Mouse (Mus musculus): ENCODE measurements at regions not wholly inside any gene's neighbourhood (a gene's known extent, or its start where the extent isn't known, plus 50 kb on each side); places are given as distances from the start of the nearest gene placed in this dataset.
A peak's percentile ranks its signal among the peaks of the same experiment; 100 is the strongest.

DNA sequence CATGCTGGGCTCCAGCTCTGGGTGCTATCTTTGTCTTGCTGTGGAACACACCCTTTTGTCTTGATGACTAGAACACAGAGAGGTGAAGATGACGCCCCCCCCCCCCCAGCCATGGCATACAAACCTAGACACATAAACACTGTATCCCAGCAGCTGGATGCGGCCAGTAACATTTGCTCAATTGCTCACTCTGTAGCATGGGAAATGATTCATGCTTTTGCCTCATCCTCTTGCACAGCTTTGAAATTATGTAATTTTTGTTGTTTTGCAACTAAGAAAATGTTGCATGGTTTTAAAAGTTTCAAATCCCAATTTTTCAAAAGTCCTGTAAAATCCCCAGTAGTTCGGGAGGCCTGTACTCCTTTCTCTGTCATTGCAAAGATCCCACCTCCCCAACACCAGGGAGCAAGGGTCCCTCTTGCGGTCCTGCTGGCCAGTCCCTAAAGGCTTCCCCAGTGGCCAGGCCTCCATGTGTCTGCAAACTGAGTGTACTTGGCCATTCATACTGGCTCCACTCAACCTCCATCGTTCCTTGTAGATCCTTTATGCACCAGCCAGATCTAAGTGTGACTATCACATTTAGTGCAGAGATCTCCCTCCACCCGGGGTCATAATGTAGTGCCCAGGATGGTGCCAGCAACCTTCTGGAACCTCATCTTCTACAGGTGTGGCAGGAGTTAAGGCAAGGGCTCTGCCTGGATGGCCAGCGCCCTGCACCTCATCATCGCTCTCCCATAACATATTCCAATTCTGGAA lies 123.3 kb upstream of the Spdye4c start:
- no peak for TF ChIP-seq CTCF (IDR thresholded peaks at IDR 0.05; ENCODE audit: low read depth)
- TF ChIP-seq EP300 (IDR thresholded peaks at IDR 0.05; ENCODE audit: low read depth): no peak
- Histone ChIP-seq H3K9ac (replicated peaks) (no peak overlapping the region), H3K4me1 (replicated peaks; ENCODE audit: control insufficient read depth in 2 of 2, insufficient read depth in 2 of 2, low read length in 1 of 2) (no peaks in the 10 kb centered on the region; a peak in 1 of 4 replicates), H3K27me3 (ENCODE audit: control insufficient read depth, insufficient read depth, low read length) (no peaks in the 10 kb centered on the region), H3K4me3 (ENCODE audit: insufficient read depth in 1 of 2, low read depth in 2 of 2, low read length in 2 of 2) (no peak overlapping the region), H3K36me3 (replicated peaks; ENCODE audit: control insufficient read depth, insufficient read depth, low read depth) (no peaks in the 10 kb centered on the region), H3K9me3 (ENCODE audit: control insufficient read depth, low read length) (no peaks in the 10 kb centered on the region), H3K27ac (no peak overlapping the region), H3K4me2 (ENCODE audit: low read depth) (no peak overlapping the region)
- DNase-seq (ENCODE audit: low read depth in 3 of 3, low spot score in 3 of 3) (peak in 1 of 3 experiments; percentile 14), ATAC-seq (ENCODE audit: insufficient read depth) (no peak)
- WGBS (ENCODE audit: insufficient replicate concordance): 69% methylated on average over 8 of the region's 8 CpGs

DNA sequence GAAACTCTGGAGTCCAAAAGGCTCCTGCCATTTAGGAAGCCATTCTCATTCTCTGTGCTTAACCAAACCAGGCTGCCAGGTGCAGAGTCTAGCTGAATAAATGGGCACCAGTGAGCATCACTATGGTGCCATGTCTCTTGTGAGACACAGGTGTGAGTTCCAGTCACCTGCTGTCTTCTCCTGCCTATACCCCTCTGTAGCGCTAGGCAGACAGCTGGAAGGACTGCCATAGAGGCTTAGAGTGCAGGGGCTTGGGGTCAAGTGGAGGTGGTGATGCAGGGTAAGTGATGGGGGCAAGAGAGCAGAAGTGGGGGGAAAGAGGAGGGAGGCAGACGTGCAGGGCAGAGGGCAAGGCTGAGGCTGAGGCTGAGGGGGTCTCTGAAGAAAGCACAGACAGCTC lies 122.7 kb upstream of the Spdye4c start:
- ATAC-seq (ENCODE audit: insufficient read depth) (no peak), DNase-seq (ENCODE audit: low read depth in 3 of 3, low spot score in 3 of 3) (no peak)
- Histone ChIP-seq H3K27ac (no peak overlapping the region), H3K4me2 (ENCODE audit: low read depth) (no peak overlapping the region), H3K9me3 (ENCODE audit: control insufficient read depth, low read length) (no peaks in the 10 kb centered on the region), H3K36me3 (replicated peaks; ENCODE audit: control insufficient read depth, insufficient read depth, low read depth) (no peaks in the 10 kb centered on the region), H3K4me1 (replicated peaks; ENCODE audit: control insufficient read depth in 2 of 2, insufficient read depth in 2 of 2, low read length in 1 of 2) (no peaks in the 10 kb centered on the region; a peak in 1 of 4 replicates), H3K27me3 (ENCODE audit: control insufficient read depth, insufficient read depth, low read length) (no peaks in the 10 kb centered on the region), H3K4me3 (ENCODE audit: insufficient read depth in 1 of 2, low read depth in 2 of 2, low read length in 2 of 2) (no peak overlapping the region), H3K9ac (replicated peaks) (no peak overlapping the region)
- 50% methylated on average over 2 of the region's 2 CpGs for WGBS (ENCODE audit: insufficient replicate concordance)
- TF ChIP-seq CTCF (IDR thresholded peaks at IDR 0.05; ENCODE audit: low read depth): no peak
- no peak for TF ChIP-seq EP300 (IDR thresholded peaks at IDR 0.05; ENCODE audit: low read depth)

DNA sequence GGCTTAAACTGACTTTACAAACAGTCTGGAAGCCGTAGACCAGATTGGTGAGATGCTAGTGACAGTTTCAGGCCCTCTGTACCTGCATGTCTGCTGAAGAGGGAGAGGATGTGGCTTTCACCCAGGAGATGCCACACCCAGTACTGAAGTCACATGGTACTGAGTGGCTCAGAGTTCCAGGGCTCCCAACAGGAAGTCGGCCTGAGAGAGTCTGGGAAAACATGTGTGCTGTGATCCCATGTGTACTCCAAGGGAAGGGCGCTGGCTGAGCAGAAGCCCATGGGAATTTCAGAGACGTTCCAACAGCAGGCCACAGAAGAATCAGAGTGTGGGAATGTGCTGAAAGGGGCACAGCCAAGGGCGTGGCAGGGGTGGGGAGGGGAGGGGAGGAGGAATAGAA lies 120.7 kb upstream of the Spdye4c start:
- no peaks in the 10 kb centered on the region for H3K36me3 ChIP-seq (replicated peaks; ENCODE audit: control insufficient read depth, insufficient read depth, low read depth)
- no peaks in the 10 kb centered on the region for H3K9me3 ChIP-seq (ENCODE audit: control insufficient read depth, low read length)
- H3K4me1 ChIP-seq (replicated peaks; ENCODE audit: control insufficient read depth in 2 of 2, insufficient read depth in 2 of 2, low read length in 1 of 2): no peaks in the 10 kb centered on the region; a peak in 1 of 4 replicates
- H3K27me3 ChIP-seq (ENCODE audit: control insufficient read depth, insufficient read depth, low read length): no peaks in the 10 kb centered on the region
- WGBS (ENCODE audit: insufficient replicate concordance): 35% methylated on average over 5 of the region's 5 CpGs
- no peak overlapping the region for H3K9ac ChIP-seq (replicated peaks)
- no peak overlapping the region for H3K27ac ChIP-seq
- TF ChIP-seq EP300 (IDR thresholded peaks at IDR 0.05; ENCODE audit: low read depth) (no peak), CTCF (IDR thresholded peaks at IDR 0.05; ENCODE audit: low read depth) (no peak)
- no peak overlapping the region for H3K4me3 ChIP-seq (ENCODE audit: insufficient read depth in 1 of 2, low read depth in 2 of 2, low read length in 2 of 2)
- no peak for DNase-seq (ENCODE audit: low read depth in 3 of 3, low spot score in 3 of 3)
- ATAC-seq (ENCODE audit: insufficient read depth): no peak
- H3K4me2 ChIP-seq (ENCODE audit: low read depth): no peak overlapping the region

DNA sequence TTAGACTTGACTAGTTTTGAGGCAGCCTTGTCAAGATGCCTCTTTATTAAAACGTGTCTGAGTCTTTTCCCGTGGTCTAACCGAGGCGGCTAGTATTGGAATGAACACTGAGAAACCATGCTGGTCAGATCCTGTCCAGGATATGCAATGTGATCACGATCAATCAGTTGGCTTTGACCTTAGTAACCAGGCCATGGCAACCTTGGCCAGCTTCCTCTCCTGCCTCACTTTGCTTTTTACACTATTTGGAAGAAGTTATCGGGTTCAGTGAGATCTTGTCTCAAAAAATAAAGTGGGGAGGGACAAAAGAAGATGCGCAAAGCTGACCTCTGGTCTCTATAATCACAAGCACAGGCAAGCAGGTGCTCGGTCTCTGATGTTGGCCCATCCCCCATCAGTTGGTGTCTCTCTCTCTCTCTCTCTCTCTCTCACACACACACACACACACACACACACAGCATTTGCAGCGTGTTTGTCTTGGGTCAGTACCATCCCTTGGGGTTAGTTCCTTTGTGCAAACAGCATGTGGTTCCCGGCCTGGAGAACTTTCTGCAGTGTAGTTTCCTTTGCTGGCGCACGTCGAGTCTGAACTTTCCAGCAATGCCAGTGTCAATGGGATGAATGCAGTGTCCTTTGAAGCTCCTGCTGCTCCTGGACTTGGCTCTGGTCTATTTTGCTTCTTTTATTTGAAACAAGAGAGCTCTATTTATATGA lies 117.6 kb upstream of the Spdye4c start:
- TF ChIP-seq CTCF (IDR thresholded peaks at IDR 0.05; ENCODE audit: low read depth): no peak
- no peak for TF ChIP-seq EP300 (IDR thresholded peaks at IDR 0.05; ENCODE audit: low read depth)
- H3K4me1 ChIP-seq (replicated peaks; ENCODE audit: control insufficient read depth in 2 of 2, insufficient read depth in 2 of 2, low read length in 1 of 2): no peaks in the 10 kb centered on the region
- H3K36me3 ChIP-seq (replicated peaks; ENCODE audit: control insufficient read depth, insufficient read depth, low read depth): no peaks in the 10 kb centered on the region
- H3K9me3 ChIP-seq (ENCODE audit: control insufficient read depth, low read length): no peaks in the 10 kb centered on the region
- no peak for ATAC-seq (ENCODE audit: insufficient read depth)
- WGBS (ENCODE audit: insufficient replicate concordance): 64% methylated on average over 13 of the region's 13 CpGs
- no peak overlapping the region for H3K4me3 ChIP-seq (ENCODE audit: insufficient read depth in 1 of 2, low read depth in 2 of 2, low read length in 2 of 2)
- no peaks in the 10 kb centered on the region for H3K27me3 ChIP-seq (ENCODE audit: control insufficient read depth, insufficient read depth, low read length)
- H3K27ac ChIP-seq: no peak overlapping the region
- no peak overlapping the region for H3K4me2 ChIP-seq (ENCODE audit: low read depth)
- no peak overlapping the region for H3K9ac ChIP-seq (replicated peaks)
- DNase-seq (ENCODE audit: low read depth in 3 of 3, low spot score in 3 of 3): no peak

DNA sequence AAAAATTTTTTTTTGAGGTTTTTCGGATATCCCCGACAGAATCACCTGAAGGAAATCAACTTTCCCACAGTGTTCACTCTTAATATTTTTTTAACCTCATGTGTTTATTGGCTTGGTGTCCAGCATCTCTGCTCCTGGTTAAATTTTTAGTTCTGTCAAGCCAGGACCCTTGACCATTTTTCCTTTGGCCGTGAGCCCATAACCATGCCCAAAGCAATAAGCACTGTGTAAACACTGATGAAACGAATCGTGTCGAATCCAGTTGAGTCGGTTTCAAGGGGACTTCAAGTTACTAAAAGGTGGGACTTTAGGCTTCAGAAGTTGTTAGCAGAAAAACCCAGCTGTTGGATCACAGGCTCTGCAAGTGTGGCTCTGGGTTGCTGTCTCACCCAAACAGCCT lies 117.0 kb upstream of the Spdye4c start:
- no peak for DNase-seq (ENCODE audit: low read depth in 3 of 3, low spot score in 3 of 3)
- ATAC-seq (ENCODE audit: insufficient read depth): no peak
- H3K9ac ChIP-seq (replicated peaks): no peak overlapping the region
- H3K4me2 ChIP-seq (ENCODE audit: low read depth): no peak overlapping the region
- H3K36me3 ChIP-seq (replicated peaks; ENCODE audit: control insufficient read depth, insufficient read depth, low read depth): no peaks in the 10 kb centered on the region
- H3K27ac ChIP-seq: no peak overlapping the region
- no peaks in the 10 kb centered on the region for H3K4me1 ChIP-seq (replicated peaks; ENCODE audit: control insufficient read depth in 2 of 2, insufficient read depth in 2 of 2, low read length in 1 of 2)
- TF ChIP-seq EP300 (IDR thresholded peaks at IDR 0.05; ENCODE audit: low read depth) (no peak), CTCF (IDR thresholded peaks at IDR 0.05; ENCODE audit: low read depth) (no peak)
- H3K9me3 ChIP-seq (ENCODE audit: control insufficient read depth, low read length): no peaks in the 10 kb centered on the region
- WGBS (ENCODE audit: insufficient replicate concordance): 72% methylated on average over 7 of the region's 7 CpGs
- H3K27me3 ChIP-seq (ENCODE audit: control insufficient read depth, insufficient read depth, low read length): no peaks in the 10 kb centered on the region
- H3K4me3 ChIP-seq (ENCODE audit: insufficient read depth in 1 of 2, low read depth in 2 of 2, low read length in 2 of 2): no peak overlapping the region

Measured in liver, embryonic 14.5 days (tissue).